Mouse (Mus musculus): ENCODE results near the gene Gabrb3. TPM values are rescaled to one million over a fixed set of nuclear protein-coding genes. Genes with fewer than 3 reads are reported as not detected.

Gene Gabrb3
- 0.99 and 1.1 TPM in 2 replicates for polyA plus RNA-seq (2014; fragmentation: Nextera tagmentation; extraction: Ambion mirVana)

DNA sequence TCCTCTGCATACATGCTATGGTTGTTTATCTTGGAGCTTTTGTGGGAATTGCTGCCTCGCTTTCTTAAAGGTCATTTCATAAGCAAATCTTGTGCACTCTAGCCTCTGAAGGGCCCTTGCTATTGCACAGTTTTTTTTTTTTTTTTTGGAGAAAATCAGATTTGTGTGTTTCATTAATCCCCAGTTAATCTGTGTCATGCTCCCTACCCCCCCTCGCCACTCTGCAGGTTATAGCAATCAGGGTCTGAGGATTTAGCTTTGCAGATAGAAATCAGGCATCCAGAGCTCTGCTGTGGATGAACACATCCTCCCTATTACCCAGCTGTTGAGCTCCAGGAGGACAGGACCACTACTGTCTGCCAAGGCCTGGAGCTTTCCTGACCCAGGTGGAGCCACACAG is at the start of gene Gabrb3:
Gene Gabrb3 (plus strand): TSS at position 301 of the 400 bp plus-strand sequence.
- H3K4me1 ChIP-seq (ENCODE audit: control insufficient read depth in 2 of 2, insufficient read depth in 2 of 2, low read length in 2 of 2) = no peaks in the 10 kb centered on the region
- no peak for ATAC-seq (ENCODE audit: insufficient number of reproducible peaks, insufficient read depth, low FRiP score, low read depth)

GRCm38 (mm10) chr7:57384112-57384511 is 35.4 kb upstream of the Gabrb3 start:
- Histone ChIP-seq H3K27me3 (ENCODE audit: control insufficient read depth, insufficient read depth, low read length) (peaks cover 35% of the 10 kb centered on the region), H3K27ac (replicated peaks in 1 of 2; ENCODE audit: control insufficient read depth in 1 of 2, insufficient read depth in 1 of 2, low read depth in 2 of 2, low read length in 2 of 2) (no peak overlapping the region), H3K9me3 (ENCODE audit: control insufficient read depth, low read length) (no peaks in the 10 kb centered on the region), H3K4me2 (ENCODE audit: low read length) (no peak overlapping the region), H3K9ac (ENCODE audit: low read length) (no peak overlapping the region), H3K36me3 (ENCODE audit: control insufficient read depth, insufficient read depth, low read length) (no peaks in the 10 kb centered on the region), H3K4me3 (ENCODE audit: control insufficient read depth in 1 of 2, insufficient read depth in 1 of 2, low read depth in 1 of 2, low read length in 2 of 2) (no peak overlapping the region), H3K4me1 (ENCODE audit: control insufficient read depth in 2 of 2, insufficient read depth in 2 of 2, low read length in 2 of 2) (no peaks in the 10 kb centered on the region)
- 27% methylated on average over 4 of the region's 4 CpGs for WGBS
- no peak for ATAC-seq (ENCODE audit: insufficient number of reproducible peaks, insufficient read depth, low FRiP score, low read depth)

More for the DNA sequence above, at the start of gene Gabrb3:
- H3K4me3 ChIP-seq (ENCODE audit: control insufficient read depth in 1 of 2, insufficient read depth in 1 of 2, low read depth in 1 of 2, low read length in 2 of 2) = no peak within 1 kb of the TSS
- H3K27me3 ChIP-seq (ENCODE audit: control insufficient read depth, insufficient read depth, low read length) = no peaks in the 10 kb centered on the region
- H3K27ac ChIP-seq (replicated peaks in 1 of 2; ENCODE audit: control insufficient read depth in 1 of 2, insufficient read depth in 1 of 2, low read depth in 2 of 2, low read length in 2 of 2) = no peak within 1 kb of the TSS
- 74% methylated on average over 2 of the region's 2 CpGs for WGBS
- no peak within 1 kb of the TSS for H3K9ac ChIP-seq (ENCODE audit: low read length)
- H3K4me2 ChIP-seq (ENCODE audit: low read length) = no peak within 1 kb of the TSS
- H3K9me3 ChIP-seq (ENCODE audit: control insufficient read depth, low read length) = no peaks in the 10 kb centered on the region
- H3K36me3 ChIP-seq (ENCODE audit: control insufficient read depth, insufficient read depth, low read length) = no peaks in the 10 kb centered on the region

DNA sequence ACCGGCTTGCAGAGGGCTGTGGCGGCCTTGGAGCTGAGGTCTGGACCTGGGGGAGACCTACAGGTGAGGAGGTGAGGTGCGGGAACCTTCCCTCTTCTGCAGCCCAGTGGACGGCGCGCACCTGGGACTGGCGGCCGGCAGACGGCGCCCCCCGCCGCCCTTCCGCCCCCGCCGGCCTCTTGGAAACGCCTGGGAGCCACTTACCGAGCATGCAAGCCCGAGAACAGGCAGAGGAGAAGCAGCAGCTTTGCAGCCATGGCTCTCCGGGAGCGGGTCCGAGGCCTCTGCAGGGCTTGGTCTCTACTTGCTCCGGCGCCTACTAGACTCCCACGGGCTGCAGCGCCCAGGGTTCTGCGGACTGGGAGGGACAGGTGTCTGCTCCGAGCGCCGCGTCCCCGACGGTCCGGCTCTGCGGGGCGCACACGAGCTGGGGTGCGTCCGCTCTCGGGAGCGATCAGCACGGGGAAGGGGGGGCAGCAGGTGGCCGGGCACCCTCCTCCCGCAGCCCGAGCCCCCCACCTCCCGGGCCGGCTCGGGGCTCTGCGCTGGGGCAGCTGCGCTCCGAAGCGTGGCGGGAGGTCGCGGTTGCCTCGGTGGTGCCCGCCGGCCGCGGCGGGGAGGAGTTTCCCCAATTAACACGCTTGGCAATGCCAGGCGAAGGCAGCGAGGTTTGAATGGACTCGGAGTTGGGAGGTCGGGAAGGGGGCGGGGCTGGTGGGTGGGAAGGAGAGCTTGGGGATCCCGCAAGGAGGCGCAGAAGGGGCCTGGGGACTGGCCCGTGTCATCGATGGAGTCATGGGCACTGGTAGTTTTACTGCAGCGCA is 32.8 kb upstream of the Gabrb3 start, which contains the start of gene Gabrg3:
Gene Gabrg3 (minus strand): TSS at position 672 of the 824 bp plus-strand sequence.
- H3K4me1 ChIP-seq (ENCODE audit: control insufficient read depth in 2 of 2, insufficient read depth in 2 of 2, low read length in 2 of 2) = no peaks in the 10 kb centered on the region
- H3K36me3 ChIP-seq (ENCODE audit: control insufficient read depth, insufficient read depth, low read length) = no peaks in the 10 kb centered on the region
- WGBS = 1% methylated on average over 58 of the region's 71 CpGs
- peak within 1 kb of the TSS; percentile 48 to 51 for H3K4me3 ChIP-seq (ENCODE audit: control insufficient read depth in 1 of 2, insufficient read depth in 1 of 2, low read depth in 1 of 2, low read length in 2 of 2)
- peak within 1 kb of the TSS; percentile 93 for H3K4me2 ChIP-seq (ENCODE audit: low read length)
- no peak within 1 kb of the TSS for H3K27ac ChIP-seq (replicated peaks in 1 of 2; ENCODE audit: control insufficient read depth in 1 of 2, insufficient read depth in 1 of 2, low read depth in 2 of 2, low read length in 2 of 2)
- no peak for ATAC-seq (ENCODE audit: insufficient number of reproducible peaks, insufficient read depth, low FRiP score, low read depth)
- peak within 1 kb of the TSS; percentile 60 for H3K9ac ChIP-seq (ENCODE audit: low read length)
- H3K9me3 ChIP-seq (ENCODE audit: control insufficient read depth, low read length) = no peaks in the 10 kb centered on the region
- peaks cover 35% of the 10 kb centered on the region for H3K27me3 ChIP-seq (ENCODE audit: control insufficient read depth, insufficient read depth, low read length)

GRCm38 (mm10) chr7:57387341-57387654 is 32.2 kb upstream of the Gabrb3 start:
- peak overlapping the region; percentile 93 for H3K4me2 ChIP-seq (ENCODE audit: low read length)
- peak overlapping the region; percentile 60; the same call in 1 of the 2 replicates for H3K9ac ChIP-seq (ENCODE audit: low read length)
- WGBS = 25% methylated on average over 6 of the region's 6 CpGs
- no peaks in the 10 kb centered on the region for H3K9me3 ChIP-seq (ENCODE audit: control insufficient read depth, low read length)
- H3K4me3 ChIP-seq (ENCODE audit: control insufficient read depth in 1 of 2, insufficient read depth in 1 of 2, low read depth in 1 of 2, low read length in 2 of 2) = peak overlapping the region; percentile 48 to 51; a peak in 3 of 4 replicates
- H3K36me3 ChIP-seq (ENCODE audit: control insufficient read depth, insufficient read depth, low read length) = no peaks in the 10 kb centered on the region
- peaks cover 35% of the 10 kb centered on the region for H3K27me3 ChIP-seq (ENCODE audit: control insufficient read depth, insufficient read depth, low read length)
- ATAC-seq (ENCODE audit: insufficient number of reproducible peaks, insufficient read depth, low FRiP score, low read depth) = no peak
- no peaks in the 10 kb centered on the region for H3K4me1 ChIP-seq (ENCODE audit: control insufficient read depth in 2 of 2, insufficient read depth in 2 of 2, low read length in 2 of 2)
- H3K27ac ChIP-seq (replicated peaks in 1 of 2; ENCODE audit: control insufficient read depth in 1 of 2, insufficient read depth in 1 of 2, low read depth in 2 of 2, low read length in 2 of 2) = no peak overlapping the region

DNA sequence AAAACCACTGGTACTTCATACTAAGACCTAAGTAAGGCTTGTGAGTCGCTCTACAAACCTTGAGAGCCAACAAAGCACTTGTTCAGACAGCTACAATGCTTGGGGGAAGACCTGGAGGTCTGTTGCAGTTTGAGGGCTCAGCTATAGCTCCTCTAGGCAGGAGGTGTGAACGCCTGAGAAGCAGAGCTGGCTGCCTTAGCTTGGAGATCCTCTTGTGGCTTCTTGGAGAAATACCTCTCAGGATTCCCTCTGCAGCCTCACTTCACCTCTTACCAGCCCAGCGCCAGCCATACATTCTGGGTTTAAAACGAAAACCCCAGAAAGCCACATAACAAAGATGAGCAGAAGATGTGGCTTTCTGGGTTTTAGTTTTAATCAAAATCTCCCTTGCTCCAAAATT is 29.4 kb upstream of the Gabrb3 start:
- no peak overlapping the region for H3K4me3 ChIP-seq (ENCODE audit: control insufficient read depth in 1 of 2, insufficient read depth in 1 of 2, low read depth in 1 of 2, low read length in 2 of 2)
- H3K27ac ChIP-seq (replicated peaks in 1 of 2; ENCODE audit: control insufficient read depth in 1 of 2, insufficient read depth in 1 of 2, low read depth in 2 of 2, low read length in 2 of 2) = no peak overlapping the region
- no peaks in the 10 kb centered on the region for H3K4me1 ChIP-seq (ENCODE audit: control insufficient read depth in 2 of 2, insufficient read depth in 2 of 2, low read length in 2 of 2)
- no peaks in the 10 kb centered on the region for H3K36me3 ChIP-seq (ENCODE audit: control insufficient read depth, insufficient read depth, low read length)
- H3K9ac ChIP-seq (ENCODE audit: low read length) = no peak overlapping the region
- H3K4me2 ChIP-seq (ENCODE audit: low read length) = no peak overlapping the region
- H3K9me3 ChIP-seq (ENCODE audit: control insufficient read depth, low read length) = no peaks in the 10 kb centered on the region
- WGBS = 31% methylated on average over 4 of the region's 4 CpGs
- H3K27me3 ChIP-seq (ENCODE audit: control insufficient read depth, insufficient read depth, low read length) = peaks cover 31% of the 10 kb centered on the region
- ATAC-seq (ENCODE audit: insufficient number of reproducible peaks, insufficient read depth, low FRiP score, low read depth) = no peak

DNA sequence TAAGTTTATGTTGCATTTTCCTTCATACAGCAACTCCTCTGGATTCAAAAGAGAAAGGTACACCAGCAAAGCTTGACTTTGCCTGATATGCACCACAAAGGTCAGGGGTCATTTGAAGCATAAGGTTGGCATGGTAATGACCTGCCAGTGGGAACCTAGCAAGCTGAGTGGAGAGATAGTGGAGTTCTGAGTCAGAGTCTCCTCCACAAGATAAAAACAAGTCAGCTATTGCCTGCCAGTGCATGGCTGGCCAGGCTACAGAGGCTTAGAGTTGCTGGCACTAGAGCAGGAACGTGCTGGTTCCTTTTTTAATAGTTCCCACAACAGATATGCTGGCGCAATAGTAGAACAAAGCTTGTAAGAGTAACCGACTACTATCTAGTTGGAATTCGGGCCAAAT is 25.9 kb upstream of the Gabrb3 start:
- Histone ChIP-seq H3K27me3 (ENCODE audit: control insufficient read depth, insufficient read depth, low read length) (no peaks in the 10 kb centered on the region), H3K9ac (ENCODE audit: low read length) (no peak overlapping the region), H3K27ac (replicated peaks in 1 of 2; ENCODE audit: control insufficient read depth in 1 of 2, insufficient read depth in 1 of 2, low read depth in 2 of 2, low read length in 2 of 2) (no peak overlapping the region), H3K4me2 (ENCODE audit: low read length) (no peak overlapping the region), H3K9me3 (ENCODE audit: control insufficient read depth, low read length) (no peaks in the 10 kb centered on the region), H3K4me3 (ENCODE audit: control insufficient read depth in 1 of 2, insufficient read depth in 1 of 2, low read depth in 1 of 2, low read length in 2 of 2) (no peak overlapping the region), H3K36me3 (ENCODE audit: control insufficient read depth, insufficient read depth, low read length) (no peaks in the 10 kb centered on the region), H3K4me1 (ENCODE audit: control insufficient read depth in 2 of 2, insufficient read depth in 2 of 2, low read length in 2 of 2) (no peaks in the 10 kb centered on the region)
- 71% methylated on average over 4 of the region's 4 CpGs for WGBS
- ATAC-seq (ENCODE audit: insufficient number of reproducible peaks, insufficient read depth, low FRiP score, low read depth) = no peak

- H3K4me1 ChIP-seq (ENCODE audit: control insufficient read depth in 2 of 2, insufficient read depth in 2 of 2, low read length in 2 of 2) = no peaks in the 10 kb centered on the region
- H3K4me3 ChIP-seq (ENCODE audit: control insufficient read depth in 1 of 2, insufficient read depth in 1 of 2, low read depth in 1 of 2, low read length in 2 of 2) = no peak overlapping the region
- 81% methylated on average over 4 of the region's 4 CpGs for WGBS
- no peak for ATAC-seq (ENCODE audit: insufficient number of reproducible peaks, insufficient read depth, low FRiP score, low read depth)
- H3K27me3 ChIP-seq (ENCODE audit: control insufficient read depth, insufficient read depth, low read length) = no peaks in the 10 kb centered on the region
- no peaks in the 10 kb centered on the region for H3K9me3 ChIP-seq (ENCODE audit: control insufficient read depth, low read length)
- H3K27ac ChIP-seq (replicated peaks in 1 of 2; ENCODE audit: control insufficient read depth in 1 of 2, insufficient read depth in 1 of 2, low read depth in 2 of 2, low read length in 2 of 2) = no peak overlapping the region
- no peaks in the 10 kb centered on the region for H3K36me3 ChIP-seq (ENCODE audit: control insufficient read depth, insufficient read depth, low read length)
- H3K4me2 ChIP-seq (ENCODE audit: low read length) = no peak overlapping the region
- no peak overlapping the region for H3K9ac ChIP-seq (ENCODE audit: low read length)
Measured at GRCm38 (mm10) chr7:57411163-57411562, 8.3 kb upstream of the Gabrb3 start.

- no peak for ATAC-seq (ENCODE audit: insufficient number of reproducible peaks, insufficient read depth, low FRiP score, low read depth)
- H3K9me3 ChIP-seq (ENCODE audit: control insufficient read depth, low read length) = no peaks in the 10 kb centered on the region
Measured at GRCm38 (mm10) chr7:57412896-57413295, 6.6 kb upstream of the Gabrb3 start.

More at GRCm38 (mm10) chr7:57412896-57413295, 6.6 kb upstream of the Gabrb3 start:
- Histone ChIP-seq H3K27me3 (ENCODE audit: control insufficient read depth, insufficient read depth, low read length) (no peaks in the 10 kb centered on the region), H3K4me1 (ENCODE audit: control insufficient read depth in 2 of 2, insufficient read depth in 2 of 2, low read length in 2 of 2) (no peaks in the 10 kb centered on the region), H3K36me3 (ENCODE audit: control insufficient read depth, insufficient read depth, low read length) (no peaks in the 10 kb centered on the region), H3K4me3 (ENCODE audit: control insufficient read depth in 1 of 2, insufficient read depth in 1 of 2, low read depth in 1 of 2, low read length in 2 of 2) (no peak overlapping the region), H3K9ac (ENCODE audit: low read length) (no peak overlapping the region), H3K27ac (replicated peaks in 1 of 2; ENCODE audit: control insufficient read depth in 1 of 2, insufficient read depth in 1 of 2, low read depth in 2 of 2, low read length in 2 of 2) (no peak overlapping the region), H3K4me2 (ENCODE audit: low read length) (no peak overlapping the region)
- WGBS = 29% methylated on average over 1 of the region's 1 CpGs

Data from heart, embryonic 14.5 days (tissue).